Mouse (Mus musculus): ENCODE data around the gene Gm43951.
"Not testable (repeated sequence)": the region's sequence is repeated elsewhere in the genome, so short reads cannot be mapped to it uniquely, and the experiment has no call there.

Gene Gm43951

DNA sequence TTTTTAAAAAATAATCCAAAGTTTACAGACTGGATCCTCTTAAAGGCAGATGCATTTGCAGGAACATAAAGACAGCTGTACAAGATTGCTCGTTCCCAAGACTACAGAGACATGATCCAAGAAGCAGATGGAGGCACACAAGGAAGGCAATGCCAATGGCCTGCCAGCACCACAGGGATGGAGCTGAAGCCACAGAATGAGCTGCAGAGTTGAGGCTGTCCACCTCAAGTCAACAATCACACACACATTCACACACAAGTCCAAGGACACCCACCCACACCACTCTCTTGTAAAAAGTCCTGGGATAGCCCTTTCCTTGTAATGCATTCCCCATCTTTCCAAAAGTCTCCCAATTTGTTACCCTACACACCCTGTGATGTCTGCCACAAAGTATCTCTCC is 3.2 kb downstream of the Gm43951 start:
- no peak for DNase-seq (ENCODE audit: low spot score)

DNA sequence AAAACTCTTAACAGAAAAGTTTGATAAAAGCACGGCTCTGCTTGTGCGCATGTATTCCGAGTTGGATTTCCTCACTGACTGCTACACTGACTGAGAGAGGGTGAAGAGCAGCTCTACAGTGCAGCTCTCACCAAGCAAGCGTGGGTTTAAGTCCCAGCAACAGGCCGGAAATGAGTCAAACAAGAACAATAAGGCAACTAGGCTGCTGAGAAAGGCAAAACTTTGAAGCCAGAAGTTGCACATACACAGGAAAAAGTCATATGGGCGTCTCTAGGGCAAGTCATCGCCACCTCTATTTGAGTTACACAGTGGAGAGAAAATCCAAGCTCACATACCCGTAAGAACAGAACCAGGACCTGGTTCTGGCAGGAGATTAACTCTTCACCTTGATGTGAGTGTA is 10.1 kb downstream of the Gm43951 start:
- no peak for DNase-seq (ENCODE audit: low spot score)

DNA sequence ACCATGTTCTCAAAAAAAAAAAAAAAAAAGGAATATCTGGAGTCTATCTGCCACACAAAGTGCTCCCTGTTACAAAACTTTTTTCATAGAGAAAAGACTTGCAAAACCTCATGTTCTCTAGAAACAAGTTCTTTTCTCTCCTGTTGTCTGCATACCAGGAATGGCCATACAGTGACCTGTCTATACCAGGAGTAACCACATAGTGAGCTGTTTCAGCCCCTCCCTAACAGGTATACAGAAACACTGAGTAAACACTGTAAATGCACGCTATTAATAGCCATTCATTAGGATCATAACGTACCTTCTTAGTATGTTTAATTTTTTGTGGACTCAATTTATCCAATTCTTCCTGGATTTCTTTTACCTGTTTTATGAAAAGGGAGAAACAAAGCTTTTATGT is 12.4 kb downstream of the Gm43951 start:
- no peak for DNase-seq (ENCODE audit: low spot score)

DNA sequence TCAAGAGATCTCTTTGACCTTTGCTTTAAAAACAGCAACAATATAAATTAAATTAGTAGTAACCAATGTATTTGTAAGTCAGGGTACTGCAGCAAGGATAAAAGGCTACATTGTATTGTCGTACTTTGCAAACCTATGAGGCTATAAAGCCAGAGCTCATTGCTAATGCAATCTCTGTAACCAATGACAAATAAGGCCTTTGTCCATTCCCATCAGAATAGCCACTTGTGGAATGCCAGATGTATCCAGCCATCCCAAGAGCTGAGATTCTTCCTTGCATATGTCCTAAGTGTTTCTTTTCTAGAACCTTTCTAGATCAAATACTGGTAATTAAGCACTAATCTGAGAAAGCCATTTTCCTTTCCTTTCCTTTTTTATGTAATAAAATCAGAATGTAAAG is 15.8 kb downstream of the Gm43951 start:
- no peak for DNase-seq (ENCODE audit: low spot score)

DNA sequence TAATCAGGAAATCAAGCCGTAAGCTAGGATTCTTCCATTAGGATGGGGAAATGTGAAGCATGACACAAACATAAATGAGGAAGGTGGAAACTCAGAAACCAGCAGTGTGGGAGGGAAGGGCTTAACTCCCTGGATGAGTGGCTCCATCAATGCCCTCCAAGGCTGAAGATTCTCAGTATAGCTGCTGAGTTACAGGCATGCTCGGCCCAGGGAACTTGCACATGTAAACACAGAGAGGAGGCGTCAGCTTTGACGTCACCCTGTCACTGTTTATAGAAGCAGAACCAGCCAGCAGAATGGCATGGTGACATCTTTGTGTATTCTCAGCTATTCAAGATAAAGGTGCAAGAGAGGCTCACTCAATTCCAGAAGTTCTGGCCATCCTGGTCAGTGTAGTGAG is 22.4 kb downstream of the Gm43951 start:
- DNase-seq (ENCODE audit: low spot score), result no peak

DNA sequence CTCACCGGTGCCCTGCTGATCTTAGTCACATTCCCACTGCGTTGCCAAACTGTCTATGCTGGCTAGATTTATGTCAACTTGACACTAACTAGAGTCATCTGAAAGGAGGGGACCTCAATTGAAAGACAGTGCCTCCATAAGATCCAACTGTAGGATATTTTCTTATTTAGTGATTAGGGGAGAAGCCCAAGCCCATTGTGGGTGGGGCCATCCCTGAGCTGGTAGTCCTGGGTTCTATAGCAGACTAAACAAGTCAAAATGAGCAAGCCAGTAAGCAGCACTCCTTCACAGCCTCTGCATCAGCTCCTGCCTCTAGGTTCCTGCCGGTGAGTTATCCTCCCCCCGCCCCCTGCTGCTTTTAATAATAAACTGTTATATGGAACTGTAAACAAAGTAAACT is 25.5 kb downstream of the Gm43951 start:
- no peak for DNase-seq (ENCODE audit: low spot score)

DNA sequence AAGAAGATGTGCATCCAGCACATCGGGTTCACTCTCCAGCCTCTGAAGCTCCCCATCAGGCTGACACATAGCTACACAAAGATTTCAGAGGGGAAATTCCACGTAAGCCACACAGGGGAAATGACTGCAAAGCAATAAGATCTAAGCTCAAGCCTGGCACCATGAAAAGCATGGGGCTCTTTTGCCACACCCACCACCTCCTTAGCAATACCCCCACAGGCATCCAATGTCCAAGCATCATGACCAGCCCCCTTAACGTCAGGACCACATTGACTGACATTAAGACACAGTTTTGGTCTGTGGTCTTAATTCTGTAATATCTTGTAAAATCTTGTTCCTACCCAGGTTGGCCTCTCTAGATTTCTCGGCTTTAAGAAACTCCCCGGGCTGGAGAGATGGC is 26.1 kb downstream of the Gm43951 start:
- no peak for DNase-seq (ENCODE audit: low spot score)

DNA sequence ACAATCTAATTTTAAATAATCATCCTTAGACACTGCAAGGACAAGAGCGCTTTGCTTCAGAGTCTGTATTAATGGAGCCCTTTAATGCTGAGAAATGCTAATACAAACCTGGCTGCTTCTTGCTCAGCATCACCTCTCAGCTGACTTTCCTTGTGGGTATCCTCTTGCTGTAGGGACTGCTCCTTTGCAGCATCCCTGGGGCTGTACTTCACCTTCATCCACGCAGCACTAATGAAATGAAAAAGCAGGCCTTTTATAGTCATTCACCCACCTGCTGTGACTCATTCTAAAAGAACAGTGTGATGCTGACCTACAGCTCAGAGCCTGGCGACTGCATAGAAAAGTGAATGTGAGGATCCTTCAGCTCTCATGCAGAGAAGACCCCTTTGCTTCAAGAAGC is 30.1 kb downstream of the Gm43951 start:
- DNase-seq (ENCODE audit: low spot score), result no peak

DNA sequence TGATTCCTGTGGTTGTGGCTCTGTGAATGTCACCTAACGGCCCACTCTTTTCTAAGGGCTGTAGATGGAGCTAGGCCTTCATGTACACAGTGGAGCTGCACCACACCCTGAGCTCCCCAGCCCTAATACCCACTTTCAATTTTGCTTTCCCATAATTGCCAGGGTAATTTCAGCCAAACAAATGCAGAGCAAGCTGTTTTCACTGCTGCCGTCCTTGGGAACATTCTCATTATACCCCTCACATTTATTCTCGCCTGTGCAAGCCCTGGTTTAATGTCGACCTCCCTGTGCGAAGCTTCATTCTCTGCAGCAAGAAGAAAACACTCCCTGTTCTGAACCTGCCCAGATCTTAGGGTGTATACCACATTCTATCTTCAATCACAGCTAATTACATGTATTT is 30.7 kb downstream of the Gm43951 start:
- DNase-seq (ENCODE audit: low spot score), result no peak

DNA sequence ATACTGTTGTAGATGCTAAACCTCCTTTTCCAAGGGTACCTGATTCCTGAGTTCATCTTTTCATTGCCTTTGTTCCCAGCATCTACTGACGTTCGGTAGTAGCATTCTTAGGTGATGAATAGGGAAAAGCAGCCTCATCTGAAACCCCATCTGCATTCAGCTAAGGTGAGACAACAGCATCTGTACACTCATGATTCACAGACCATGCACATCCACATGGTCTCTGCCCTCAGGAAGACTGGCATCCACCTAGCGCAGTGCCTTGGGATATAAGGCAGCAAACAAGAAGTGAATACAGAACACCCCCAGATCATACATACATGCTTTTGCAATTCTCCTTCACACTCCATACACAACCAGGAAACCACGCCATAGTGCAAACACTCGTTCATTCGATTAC is 31.9 kb downstream of the Gm43951 start:
- DNase-seq (ENCODE audit: low spot score), result no peak

DNA sequence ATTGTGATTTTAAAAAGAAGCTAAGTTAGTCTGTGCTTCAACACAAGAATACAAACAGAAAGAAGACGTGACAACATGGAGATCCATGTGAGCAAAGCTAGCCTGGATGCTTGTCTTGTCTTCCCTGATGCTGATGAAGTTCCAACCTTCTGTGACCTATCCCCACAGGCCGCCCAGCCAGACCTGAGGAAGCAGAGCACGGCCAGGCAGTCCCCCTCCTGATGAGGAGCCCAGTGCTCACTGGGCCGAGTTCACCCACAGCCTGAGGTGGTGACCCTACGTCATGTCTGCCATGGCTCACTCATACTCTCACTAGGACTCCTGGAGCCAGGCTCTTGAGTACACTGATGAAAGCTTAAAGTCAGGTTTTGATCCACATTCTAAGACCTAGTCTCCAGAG is 33.1 kb downstream of the Gm43951 start:
- no peak for DNase-seq (ENCODE audit: low spot score)

DNA sequence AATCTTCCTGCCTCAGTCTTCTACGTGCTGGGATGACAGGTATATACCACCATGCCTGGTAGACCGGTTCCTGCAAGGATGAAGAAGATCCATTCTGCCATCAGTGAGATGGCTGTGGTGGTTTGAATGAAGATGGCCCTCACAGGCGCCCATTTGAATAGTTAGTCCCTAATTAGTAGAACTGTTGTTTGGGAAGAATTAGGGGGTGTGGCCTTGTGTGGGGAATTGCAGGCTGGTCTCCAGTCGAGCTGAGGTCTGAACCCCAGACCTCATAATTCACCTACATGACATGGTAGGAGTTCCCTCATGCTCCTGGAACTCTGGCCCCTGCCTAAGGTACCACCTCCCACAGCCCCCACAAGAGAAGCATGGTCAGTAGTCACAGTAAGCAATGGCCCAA is 34.7 kb downstream of the Gm43951 start:
- not testable (repeated sequence) for DNase-seq (ENCODE audit: low spot score)

DNA sequence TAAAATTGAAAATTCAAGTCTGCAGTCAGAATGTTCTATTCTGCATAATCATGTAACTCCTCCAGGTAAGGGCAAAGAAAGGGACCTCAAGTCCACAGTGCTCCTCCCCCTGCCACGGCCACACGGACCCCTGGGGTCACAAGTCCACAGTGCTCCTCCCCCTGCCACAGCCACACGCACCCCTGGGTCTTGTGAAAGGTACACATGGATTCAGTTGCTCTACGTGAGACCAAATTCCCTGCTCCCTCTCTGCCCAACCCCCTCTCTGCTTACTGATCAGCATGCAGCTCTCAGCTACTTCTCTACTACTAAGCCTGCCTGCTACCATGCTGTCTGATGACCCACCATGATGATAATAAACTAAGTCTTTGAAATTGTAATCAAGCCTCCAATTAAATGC is 36.8 kb downstream of the Gm43951 start:
- no peak for DNase-seq (ENCODE audit: low spot score)

DNA sequence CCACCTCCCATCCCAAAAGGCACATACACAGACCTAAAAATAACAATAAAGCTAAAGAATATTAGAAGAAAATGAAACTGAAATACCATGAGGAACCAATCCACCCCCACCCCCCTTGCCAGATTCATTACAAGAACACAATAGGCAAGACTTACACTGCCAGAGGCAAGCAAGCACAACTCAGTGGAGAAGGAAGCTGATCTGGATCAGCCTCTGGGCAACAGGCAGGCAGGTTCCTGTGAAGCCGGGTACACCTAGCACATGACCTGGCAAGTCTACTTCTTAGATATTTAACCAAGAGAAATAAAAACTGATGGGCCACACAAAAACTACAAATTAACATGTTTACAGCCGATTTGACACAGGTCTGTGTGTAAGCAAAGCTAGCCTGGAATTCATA is 43.4 kb downstream of the Gm43951 start:
- DNase-seq (ENCODE audit: low spot score), result no peak

DNA sequence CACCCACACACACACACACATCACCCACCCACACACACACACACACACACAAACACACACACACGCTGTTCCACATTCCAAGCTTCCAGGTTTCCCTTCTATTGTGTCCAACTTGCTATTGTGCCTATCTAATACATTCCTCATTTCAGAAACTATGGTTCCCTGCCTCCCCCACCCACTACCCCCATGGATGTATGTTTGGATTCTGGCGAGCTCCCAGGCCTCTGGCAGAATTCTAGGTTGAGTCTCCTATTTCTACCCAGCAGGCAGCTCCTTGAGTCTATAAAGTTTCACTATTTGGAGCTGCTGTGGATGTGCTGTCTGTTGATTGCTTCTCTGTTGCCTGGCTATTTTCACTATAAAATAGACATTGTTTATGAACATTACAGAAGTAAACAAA is 50.0 kb downstream of the Gm43951 start:
- DNase-seq (ENCODE audit: low spot score), result no peak

DNA sequence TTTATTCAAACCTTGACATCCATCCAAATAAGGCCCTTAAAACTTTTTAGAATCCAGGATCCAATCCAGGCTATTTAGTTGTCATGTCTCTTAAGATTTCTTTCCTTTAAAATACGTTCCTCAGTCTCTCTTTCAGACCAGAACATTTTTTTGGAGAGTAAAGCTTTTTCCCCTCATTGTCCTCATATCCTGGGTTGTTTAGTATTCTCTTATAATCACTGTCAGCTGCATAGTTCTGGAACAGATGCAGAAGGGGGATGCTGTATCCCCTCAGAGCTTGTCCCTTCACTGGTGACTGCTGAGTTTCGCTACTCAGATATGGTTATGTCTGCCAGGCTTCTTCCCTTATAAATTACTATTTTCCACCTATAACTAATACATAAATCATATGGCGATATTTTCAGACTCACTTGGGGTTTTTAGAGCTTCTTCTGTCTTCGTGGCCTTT is 50.6 kb downstream of the Gm43951 start:
- DNase-seq (ENCODE audit: low spot score), result no peak

DNA sequence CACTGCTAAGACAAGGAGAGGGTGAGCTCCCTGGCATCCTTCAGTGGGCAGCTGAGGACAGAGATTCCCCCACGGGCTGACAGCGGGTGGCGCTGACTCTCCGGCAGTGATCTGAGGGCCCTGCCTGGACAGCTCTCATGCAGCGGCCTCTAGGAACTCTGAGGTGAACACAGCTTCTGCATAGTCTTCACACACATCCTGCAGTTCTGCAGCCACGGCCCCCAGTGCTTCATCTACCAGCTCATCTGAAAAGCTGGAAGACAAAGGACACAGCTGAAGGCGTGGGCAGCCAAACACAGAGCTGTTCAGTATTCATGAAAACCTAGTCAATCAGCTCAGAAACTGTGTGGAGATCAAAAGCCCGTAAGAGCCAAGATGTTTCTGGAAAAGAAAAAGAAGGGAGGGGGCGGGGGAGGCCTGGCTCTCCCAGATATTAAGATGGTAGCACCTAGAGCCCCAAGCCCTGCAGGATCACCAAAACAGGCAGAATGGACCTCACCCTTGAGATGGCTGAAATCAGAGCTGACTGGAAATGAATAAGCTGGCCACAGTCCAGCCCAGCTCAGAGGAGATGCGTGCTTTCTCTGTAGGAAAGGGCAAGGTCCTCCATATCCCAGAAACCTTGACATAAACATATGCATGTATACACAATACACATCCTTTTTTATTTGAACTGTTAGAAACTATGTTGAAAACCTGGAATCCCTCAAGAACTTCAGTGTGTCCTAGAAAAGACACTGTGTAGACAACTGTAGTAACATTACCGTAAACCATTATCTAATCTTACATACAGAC is 51.3 kb downstream of the Gm43951 start:
- no peak for DNase-seq (ENCODE audit: low spot score)

Measured in testis, postnatal 10 days (tissue).